Mouse (Mus musculus) liver, embryonic 16.5 days (tissue): Measurements from ENCODE around the gene Btbd16. TPM values are rescaled to one million over a fixed set of nuclear protein-coding genes. Genes with fewer than 3 reads are reported as not detected.

ENCODE experiments used
- polyA plus RNA-seq: library from polyadenylated mRNA; unstranded; fragments of >200 nt; fragmentation: Nextera tagmentation; extraction: Ambion mirVana; gene quantifications from 2 replicates; pipeline ENCODE4 v1.2.1, GENCODE M21; 2015

The Btbd16 gene
- polyA plus RNA-seq, 1 experiment from 2014 or later, result 0.08 TPM

Other genes starting within 250 kb of the Btbd16 start
- 71.7 and 77.4 TPM in 2 replicates for gene Nsmce4a, start 201.0 kb upstream of the Btbd16 start, polyA plus RNA-seq
- 2.2 and 3.3 TPM in 2 replicates for gene Tacc2, start 196.6 kb upstream of the Btbd16 start, polyA plus RNA-seq
- gene Plekha1, start 91.7 kb downstream of the Btbd16 start, polyA plus RNA-seq, result 13.8 and 15.7 TPM in 2 replicates
- 1.0 and 1.1 TPM in 2 replicates for gene Htra1, start 162.0 kb downstream of the Btbd16 start, polyA plus RNA-seq